Comparison of ENCODE assay signal across 35 mouse cellular contexts in genomic region chr1:96501007-96501406, GRCm38 (mm10).
"Had no signal": no experiment of that assay in that cellular context is flagged by ENCODE, and none has a peak within 500 bp of the region (broad histone marks: within the 10 kb centered on the region; RNA-seq: fewer than 3 reads in every experiment).

No protein-coding gene starts in this region.

- H3K27me3 ChIP-seq: heart, embryonic 12.5 days; heart, embryonic 13.5 days; heart, embryonic 15.5 days; hindbrain, embryonic 12.5 days; hindbrain, embryonic 13.5 days; hindbrain, embryonic 15.5 days; intestine, embryonic 15.5 days; kidney, embryonic 15.5 days had no signal

- H3K4me3 ChIP-seq: heart, adult 2 months; heart, embryonic 10.5 days; heart, embryonic 12.5 days; heart, embryonic 13.5 days; heart, embryonic 15.5 days; hindbrain, embryonic 10.5 days; hindbrain, embryonic 12.5 days; hindbrain, embryonic 13.5 days; hindbrain, embryonic 15.5 days; intestine, embryonic 15.5 days; kidney, embryonic 15.5 days; layer of hippocampus, adult 2 months had no signal

- ATAC-seq: hindbrain, embryonic 16.5 days; hindbrain, postnatal 0 days; inflammation-experienced regulatory T-cells, adult 6 months; intestine, embryonic 15.5 days; intestine, embryonic 16.5 days; intestine, postnatal 0 days had no signal

- H3K4me2 ChIP-seq: heart, embryonic 11.5 days; heart, embryonic 12.5 days; heart, embryonic 13.5 days; heart, embryonic 15.5 days; hindbrain, embryonic 12.5 days; hindbrain, embryonic 13.5 days; hindbrain, embryonic 14.5 days; hindbrain, embryonic 15.5 days; intestine, embryonic 15.5 days; kidney, embryonic 15.5 days had no signal

- H3K9ac ChIP-seq: heart, embryonic 12.5 days; heart, embryonic 13.5 days; heart, embryonic 15.5 days; hindbrain, embryonic 12.5 days; hindbrain, embryonic 13.5 days; hindbrain, embryonic 14.5 days; hindbrain, embryonic 15.5 days; intestine, embryonic 15.5 days; kidney, embryonic 15.5 days had no signal

- H3K9me3 ChIP-seq: heart, embryonic 10.5 days; heart, embryonic 12.5 days; heart, embryonic 13.5 days; heart, embryonic 15.5 days; hindbrain, embryonic 10.5 days; hindbrain, embryonic 12.5 days; hindbrain, embryonic 13.5 days; hindbrain, embryonic 15.5 days; intestine, embryonic 15.5 days; kidney, embryonic 15.5 days had no signal

- H3K36me3 ChIP-seq: heart, embryonic 10.5 days; heart, embryonic 12.5 days; heart, embryonic 13.5 days; heart, embryonic 15.5 days; hindbrain, embryonic 10.5 days; hindbrain, embryonic 12.5 days; hindbrain, embryonic 13.5 days; hindbrain, embryonic 15.5 days; intestine, embryonic 15.5 days; kidney, embryonic 15.5 days had no signal

- H3K27ac ChIP-seq: heart, adult 2 months; heart, embryonic 10.5 days; heart, embryonic 13.5 days; heart, embryonic 15.5 days; hindbrain, embryonic 10.5 days; hindbrain, embryonic 12.5 days; hindbrain, embryonic 13.5 days; hindbrain, embryonic 14.5 days; hindbrain, embryonic 15.5 days; hindbrain, postnatal 0 days; intestine, embryonic 15.5 days; kidney, embryonic 15.5 days; layer of hippocampus, adult 2 months had no signal

- DNase-seq: heart, adult 18-20 months; heart, adult 2 months; heart, postnatal 10 days; heart, postnatal 14 days; heart, postnatal 36 days; heart, postnatal 4 days; kidney, adult 11 months; kidney, adult 18-20 months; kidney, adult 8-10 months; kidney, adult 9 months; kidney, postnatal 10 days; kidney, postnatal 14 days; kidney, postnatal 25 days; kidney, postnatal 36 days; kidney, postnatal 4 days; layer of hippocampus, adult 9-11 months; layer of hippocampus, postnatal 36 days had no signal

- H3K4me1 ChIP-seq: heart, embryonic 10.5 days; heart, embryonic 12.5 days; heart, embryonic 13.5 days; heart, embryonic 15.5 days; hindbrain, embryonic 10.5 days; hindbrain, embryonic 12.5 days; hindbrain, embryonic 13.5 days; hindbrain, embryonic 15.5 days; intestine, embryonic 15.5 days; kidney, embryonic 15.5 days had no signal
